Mouse (Mus musculus) layer of hippocampus, adult 2 months (tissue): ENCODE measurements around the gene 2610008E11Rik. TPM values are rescaled to one million over a fixed set of nuclear protein-coding genes. Genes with fewer than 3 reads are reported as not detected.

ENCODE experiments used
- DNase-seq, 2 experiments: peaks; one replicate each; pipeline ENCODE4 v3.0.0; 2022; ENCODE audit warnings: low spot score in 2 of 2
- H3K27ac ChIP-seq: fragments of 200-600 bp; 2 replicates; pipeline ENCODE4 v1.8.1; 2022
- H3K4me3 ChIP-seq: fragments of 200-600 bp; 2 replicates; pipeline ENCODE4 v1.8.1; 2022; ENCODE audit warnings: mild to moderate bottlenecking
- CTCF ChIP-seq: fragments of 200-600 bp; conservative IDR thresholded peaks from 2 replicates; pipeline ENCODE4 v1.8.1; 2022; ENCODE audit warnings: antibody characterized with exemption, mild to moderate bottlenecking, moderate library complexity
- total RNA-seq, 2 experiments: library from RNA; stranded (reverse); gene quantifications; 2 replicates each; pipeline ENCODE4 v1.2.3; 2021

2610008E11Rik gene
- total RNA-seq, 2 experiments from 2014 or later = 22.3 to 28.0 TPM

DNA sequence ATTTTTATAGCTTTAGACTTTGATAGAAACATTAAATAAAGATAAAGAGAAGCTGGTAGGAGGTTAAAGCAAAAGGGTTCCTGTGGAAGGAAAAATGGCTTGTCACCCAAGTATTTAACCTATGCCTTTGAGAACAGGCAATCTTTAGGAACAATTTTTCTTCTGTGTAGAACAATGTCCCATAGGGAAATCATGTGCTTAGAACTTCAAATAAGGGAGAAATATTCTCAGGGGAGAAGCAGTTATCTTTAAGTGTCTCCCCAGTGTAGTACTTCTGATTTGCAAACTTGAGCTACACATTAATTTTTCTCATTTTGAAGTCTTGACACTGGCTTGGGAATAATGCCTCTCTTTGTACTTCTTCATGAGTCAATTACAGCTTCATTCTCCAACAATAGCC lies 69.0 kb downstream of the 2610008E11Rik start, which contains the start of gene Olfr57:
Olfr57 (plus strand) TSS at position 301 of the 400 bp plus-strand sequence.
- no peak for TF ChIP-seq CTCF
- DNase-seq = no peak
- Histone ChIP-seq H3K4me3 (no peak within 1 kb of the TSS), H3K27ac (no peak within 1 kb of the TSS)

Other genes starting within 250 kb of the 2610008E11Rik start
- gene Olfr1356, start 245.4 kb downstream of the 2610008E11Rik start, total RNA-seq = under 1 TPM in 1 of 2 experiments, not detected in 1; 0.13 TPM
- not detected for gene Olfr1355, start 222.1 kb downstream of the 2610008E11Rik start, total RNA-seq
- not detected for gene Olfr1354, start 184.4 kb downstream of the 2610008E11Rik start, total RNA-seq
- not detected for gene Olfr8, start 147.0 kb downstream of the 2610008E11Rik start, total RNA-seq
- not detected for gene Olfr1353, start 134.3 kb downstream of the 2610008E11Rik start, total RNA-seq
- gene Olfr1352, start 116.5 kb downstream of the 2610008E11Rik start, total RNA-seq = not detected
- not detected for gene Olfr1351, start 85.1 kb downstream of the 2610008E11Rik start, total RNA-seq
- gene Olfr57, start 68.9 kb downstream of the 2610008E11Rik start, total RNA-seq = not detected
- not detected for gene Vmn2r80, start 51.2 kb upstream of the 2610008E11Rik start, total RNA-seq
- gene Vmn2r81, start 150.1 kb upstream of the 2610008E11Rik start, total RNA-seq = not detected